Mouse (Mus musculus): ENCODE data around the gene Spaca4. TPM values are rescaled to one million over a fixed set of nuclear protein-coding genes. Genes with fewer than 3 reads are reported as not detected.
A peak's percentile ranks its signal among the peaks of the same experiment; 100 is the strongest.

The Spaca4 gene
- polyA plus RNA-seq, 1 experiment from 2014 or later: not detected

- Histone ChIP-seq H3K27me3 (ENCODE audit: control insufficient read depth, insufficient read depth, low read length) (no peaks in the 10 kb centered on the region), H3K27ac (ENCODE audit: low read length) (peak overlapping the region; percentile 24; the same call in 1 of the 2 replicates), H3K4me3 (ENCODE audit: low read depth, low read length) (no peak overlapping the region), H3K4me2 (replicated peaks; ENCODE audit: low read depth, low read length) (peak overlapping the region; percentile 26; the same call in 1 of the 2 replicates), H3K4me1 (ENCODE audit: control insufficient read depth, insufficient read depth, low read length) (peaks cover 28% of the 10 kb centered on the region), H3K9me3 (ENCODE audit: control insufficient read depth, low read depth, low read length) (no peaks in the 10 kb centered on the region), H3K9ac (replicated peaks; ENCODE audit: low read depth, low read length) (no peak overlapping the region), H3K36me3 (ENCODE audit: control insufficient read depth, insufficient read depth, low read length) (no peaks in the 10 kb centered on the region)
- 29% methylated on average over 14 of the region's 14 CpGs for WGBS
- peak; percentile 56 for ATAC-seq (ENCODE audit: insufficient number of reproducible peaks, insufficient read depth, low FRiP score, low read depth)
Measured at GRCm38 (mm10) chr7:45682144-45683126, 43.2 kb downstream of the Spaca4 start.

- no peak for ATAC-seq (ENCODE audit: insufficient number of reproducible peaks, insufficient read depth, low FRiP score, low read depth)
- 81% methylated on average over 8 of the region's 8 CpGs for WGBS
- H3K4me3 ChIP-seq (ENCODE audit: low read depth, low read length): no peak overlapping the region
- no peaks in the 10 kb centered on the region for H3K27me3 ChIP-seq (ENCODE audit: control insufficient read depth, insufficient read depth, low read length)
- H3K9me3 ChIP-seq (ENCODE audit: control insufficient read depth, low read depth, low read length): no peaks in the 10 kb centered on the region
- H3K27ac ChIP-seq (ENCODE audit: low read length): no peak overlapping the region
- H3K9ac ChIP-seq (replicated peaks; ENCODE audit: low read depth, low read length): no peak overlapping the region
- H3K36me3 ChIP-seq (ENCODE audit: control insufficient read depth, insufficient read depth, low read length): no peaks in the 10 kb centered on the region
- H3K4me2 ChIP-seq (replicated peaks; ENCODE audit: low read depth, low read length): no peak overlapping the region
- H3K4me1 ChIP-seq (ENCODE audit: control insufficient read depth, insufficient read depth, low read length): peaks cover 21% of the 10 kb centered on the region
Measured at GRCm38 (mm10) chr7:45681046-45681736, 44.4 kb downstream of the Spaca4 start.

- Histone ChIP-seq H3K4me3 (ENCODE audit: low read depth, low read length) (no peak overlapping the region), H3K27me3 (ENCODE audit: control insufficient read depth, insufficient read depth, low read length) (no peaks in the 10 kb centered on the region), H3K9me3 (ENCODE audit: control insufficient read depth, low read depth, low read length) (no peaks in the 10 kb centered on the region), H3K9ac (replicated peaks; ENCODE audit: low read depth, low read length) (no peak overlapping the region), H3K36me3 (ENCODE audit: control insufficient read depth, insufficient read depth, low read length) (no peaks in the 10 kb centered on the region), H3K27ac (ENCODE audit: low read length) (peak overlapping the region; percentile 48; the same call in 1 of the 2 replicates), H3K4me2 (replicated peaks; ENCODE audit: low read depth, low read length) (no peak overlapping the region), H3K4me1 (ENCODE audit: control insufficient read depth, insufficient read depth, low read length) (peaks cover 10% of the 10 kb centered on the region; the same call in 1 of the 2 replicates)
- no peak for ATAC-seq (ENCODE audit: insufficient number of reproducible peaks, insufficient read depth, low FRiP score, low read depth)
- WGBS: 66% methylated on average over 14 of the region's 14 CpGs
Measured at GRCm38 (mm10) chr7:45679966-45680621, 45.5 kb downstream of the Spaca4 start.

- no peak overlapping the region for H3K4me2 ChIP-seq (replicated peaks; ENCODE audit: low read depth, low read length)
- no peak overlapping the region for H3K9ac ChIP-seq (replicated peaks; ENCODE audit: low read depth, low read length)
- ATAC-seq (ENCODE audit: insufficient number of reproducible peaks, insufficient read depth, low FRiP score, low read depth): no peak
- no peak overlapping the region for H3K27ac ChIP-seq (ENCODE audit: low read length)
- no peaks in the 10 kb centered on the region for H3K27me3 ChIP-seq (ENCODE audit: control insufficient read depth, insufficient read depth, low read length)
- peaks cover 6% of the 10 kb centered on the region; the same call in 1 of the 2 replicates for H3K4me1 ChIP-seq (ENCODE audit: control insufficient read depth, insufficient read depth, low read length)
- no peaks in the 10 kb centered on the region for H3K9me3 ChIP-seq (ENCODE audit: control insufficient read depth, low read depth, low read length)
- WGBS: 85% methylated on average over 14 of the region's 14 CpGs
- H3K4me3 ChIP-seq (ENCODE audit: low read depth, low read length): no peak overlapping the region
- H3K36me3 ChIP-seq (ENCODE audit: control insufficient read depth, insufficient read depth, low read length): no peaks in the 10 kb centered on the region
Measured at GRCm38 (mm10) chr7:45678513-45678912, 47.1 kb downstream of the Spaca4 start.

- H3K9ac ChIP-seq (replicated peaks; ENCODE audit: low read depth, low read length): no peak overlapping the region
- no peaks in the 10 kb centered on the region for H3K36me3 ChIP-seq (ENCODE audit: control insufficient read depth, insufficient read depth, low read length)
- H3K4me3 ChIP-seq (ENCODE audit: low read depth, low read length): no peak overlapping the region
- H3K27me3 ChIP-seq (ENCODE audit: control insufficient read depth, insufficient read depth, low read length): no peaks in the 10 kb centered on the region
- no peaks in the 10 kb centered on the region for H3K9me3 ChIP-seq (ENCODE audit: control insufficient read depth, low read depth, low read length)
- 50% methylated on average over 7 of the region's 7 CpGs for WGBS
- peak; percentile 62 for ATAC-seq (ENCODE audit: insufficient number of reproducible peaks, insufficient read depth, low FRiP score, low read depth)
- peaks cover 6% of the 10 kb centered on the region; the same call in 1 of the 2 replicates for H3K4me1 ChIP-seq (ENCODE audit: control insufficient read depth, insufficient read depth, low read length)
- H3K4me2 ChIP-seq (replicated peaks; ENCODE audit: low read depth, low read length): no peak overlapping the region
- H3K27ac ChIP-seq (ENCODE audit: low read length): 0 out of 2 replicates have a peak overlapping the region, but pooled peaks have one; percentile 10
Measured at GRCm38 (mm10) chr7:45677627-45678295, 47.9 kb downstream of the Spaca4 start.

Other genes with a start within 250 kb of the Spaca4 start
- gene Tulp2, start 243.9 kb downstream of the Spaca4 start, polyA plus RNA-seq (2014; fragmentation: Nextera tagmentation; extraction: Ambion mirVana): 1.7 and 2.9 TPM in 2 replicates
- not detected in 2 replicates for gene Gm45808, start 239.0 kb downstream of the Spaca4 start, polyA plus RNA-seq (2014; fragmentation: Nextera tagmentation; extraction: Ambion mirVana)
- gene Dhdh, start 237.0 kb downstream of the Spaca4 start, polyA plus RNA-seq (2014; fragmentation: Nextera tagmentation; extraction: Ambion mirVana): 2.7 and 3.4 TPM in 2 replicates
- gene Nucb1, start 215.4 kb downstream of the Spaca4 start, polyA plus RNA-seq (2014; fragmentation: Nextera tagmentation; extraction: Ambion mirVana): 199 TPM in 2 replicates
- 12.7 and 18.3 TPM in 2 replicates for gene Ppp1r15a, start 199.5 kb downstream of the Spaca4 start, polyA plus RNA-seq (2014; fragmentation: Nextera tagmentation; extraction: Ambion mirVana)
- 1.5 and 2.6 TPM in 2 replicates for gene Plekha4, start 199.5 kb downstream of the Spaca4 start, polyA plus RNA-seq (2014; fragmentation: Nextera tagmentation; extraction: Ambion mirVana)
- gene Hsd17b14, start 170.9 kb downstream of the Spaca4 start, polyA plus RNA-seq (2014; fragmentation: Nextera tagmentation; extraction: Ambion mirVana): 1.8 and 1.9 TPM in 2 replicates
- gene Bcat2, start 155.7 kb downstream of the Spaca4 start, polyA plus RNA-seq (2014; fragmentation: Nextera tagmentation; extraction: Ambion mirVana): 61.6 and 63.4 TPM in 2 replicates
- gene Fgf21, start 110.3 kb downstream of the Spaca4 start, polyA plus RNA-seq (2014; fragmentation: Nextera tagmentation; extraction: Ambion mirVana): 0.36 and 0.55 TPM in 2 replicates
- gene Fut1, start 108.5 kb downstream of the Spaca4 start, polyA plus RNA-seq (2014; fragmentation: Nextera tagmentation; extraction: Ambion mirVana): 0.63 and 0.78 TPM in 2 replicates
- gene Izumo1, start 104.0 kb downstream of the Spaca4 start, polyA plus RNA-seq (2014; fragmentation: Nextera tagmentation; extraction: Ambion mirVana): 0.23 and 0.62 TPM in 2 replicates
- gene Rasip1, start 98.3 kb downstream of the Spaca4 start, polyA plus RNA-seq (2014; fragmentation: Nextera tagmentation; extraction: Ambion mirVana): 6.2 and 7.8 TPM in 2 replicates
- 7.2 TPM in 2 replicates for gene Mamstr, start 85.8 kb downstream of the Spaca4 start, polyA plus RNA-seq (2014; fragmentation: Nextera tagmentation; extraction: Ambion mirVana)
- gene Fut2, start 59.4 kb downstream of the Spaca4 start, polyA plus RNA-seq (2014; fragmentation: Nextera tagmentation; extraction: Ambion mirVana): 5.7 and 6.1 TPM in 2 replicates
- gene Ntn5, start 41.8 kb downstream of the Spaca4 start, polyA plus RNA-seq (2014; fragmentation: Nextera tagmentation; extraction: Ambion mirVana): 0.67 and 1.0 TPM in 2 replicates
- gene Sec1, start 31.4 kb downstream of the Spaca4 start, polyA plus RNA-seq (2014; fragmentation: Nextera tagmentation; extraction: Ambion mirVana): 4.8 and 5.7 TPM in 2 replicates
- gene Car11, start 26.0 kb downstream of the Spaca4 start, polyA plus RNA-seq (2014; fragmentation: Nextera tagmentation; extraction: Ambion mirVana): 10.4 and 11.4 TPM in 2 replicates
- 6.4 and 6.7 TPM in 2 replicates for gene Dbp, start 20.7 kb downstream of the Spaca4 start, polyA plus RNA-seq (2014; fragmentation: Nextera tagmentation; extraction: Ambion mirVana)
- gene Rpl18, start 10.4 kb downstream of the Spaca4 start, polyA plus RNA-seq (2014; fragmentation: Nextera tagmentation; extraction: Ambion mirVana): 1,227 and 1,272 TPM in 2 replicates
- 24.4 TPM in 2 replicates for gene Sphk2, start 7.8 kb downstream of the Spaca4 start, polyA plus RNA-seq (2014; fragmentation: Nextera tagmentation; extraction: Ambion mirVana)
- 3.1 and 4.1 TPM in 2 replicates for gene Fam83e, start 4.6 kb downstream of the Spaca4 start, polyA plus RNA-seq (2014; fragmentation: Nextera tagmentation; extraction: Ambion mirVana)
- gene Lmtk3, start 57.9 kb upstream of the Spaca4 start, polyA plus RNA-seq (2014; fragmentation: Nextera tagmentation; extraction: Ambion mirVana): 2.5 and 3.3 TPM in 2 replicates
- gene Sult2b1, start 58.9 kb upstream of the Spaca4 start, polyA plus RNA-seq (2014; fragmentation: Nextera tagmentation; extraction: Ambion mirVana): 2.8 and 3.6 TPM in 2 replicates
- gene Cyth2, start 88.8 kb upstream of the Spaca4 start, polyA plus RNA-seq (2014; fragmentation: Nextera tagmentation; extraction: Ambion mirVana): 89.3 and 92.6 TPM in 2 replicates
- 1.3 and 1.4 TPM in 2 replicates for gene Kcnj14, start 99.0 kb upstream of the Spaca4 start, polyA plus RNA-seq (2014; fragmentation: Nextera tagmentation; extraction: Ambion mirVana)
- 62.7 and 69.6 TPM in 2 replicates for gene Grwd1, start 105.1 kb upstream of the Spaca4 start, polyA plus RNA-seq (2014; fragmentation: Nextera tagmentation; extraction: Ambion mirVana)
- 150 and 157 TPM in 2 replicates for gene Kdelr1, start 147.0 kb upstream of the Spaca4 start, polyA plus RNA-seq (2014; fragmentation: Nextera tagmentation; extraction: Ambion mirVana)
- 0.29 and 0.48 TPM in 2 replicates for gene Grin2d, start 152.6 kb upstream of the Spaca4 start, polyA plus RNA-seq (2014; fragmentation: Nextera tagmentation; extraction: Ambion mirVana)
- gene Syngr4, start 170.9 kb upstream of the Spaca4 start, polyA plus RNA-seq (2014; fragmentation: Nextera tagmentation; extraction: Ambion mirVana): 0.45 and 0.65 TPM in 2 replicates
- gene Tmem143, start 171.1 kb upstream of the Spaca4 start, polyA plus RNA-seq (2014; fragmentation: Nextera tagmentation; extraction: Ambion mirVana): 4.7 and 5.4 TPM in 2 replicates
- gene Emp3, start 195.6 kb upstream of the Spaca4 start, polyA plus RNA-seq (2014; fragmentation: Nextera tagmentation; extraction: Ambion mirVana): 263 and 295 TPM in 2 replicates
- gene Ccdc114, start 198.3 kb upstream of the Spaca4 start, polyA plus RNA-seq (2014; fragmentation: Nextera tagmentation; extraction: Ambion mirVana): 3.4 and 3.5 TPM in 2 replicates